In genomic region chr8:69899876-69900275, GRCm38 (mm10) we compare ENCODE assay signal across 10 mouse cellular contexts. TPM values are rescaled to one million over a fixed set of nuclear protein-coding genes. Genes with fewer than 3 reads are reported as not detected.
DNase-seq lines count a peak whose midpoint lies in the region; ATAC-seq lines count a peak whose summit lies in the region.
"Had no signal": no experiment of that assay in that cellular context is flagged by ENCODE, and none has a peak within 500 bp of the region (broad histone marks: within the 10 kb centered on the region; RNA-seq: fewer than 3 reads in every experiment).

No protein-coding gene starts in this region.

- 95% methylated on average over 2 of the region's 2 CpGs for WGBS in forebrain, embryonic 10.5 days
- 90% methylated on average over 2 of the region's 2 CpGs for WGBS in forebrain, embryonic 11.5 days
- WGBS in intestine, embryonic 14.5 days, result 92% methylated on average over 2 of the region's 2 CpGs
- WGBS in intestine, embryonic 16.5 days, result 93% methylated on average over 2 of the region's 2 CpGs
- WGBS in neural tube, embryonic 12.5 days, result 95% methylated on average over 2 of the region's 2 CpGs
- WGBS in neural tube, embryonic 13.5 days, result 95% methylated on average over 2 of the region's 2 CpGs

- H3K9me3 ChIP-seq in forebrain, embryonic 10.5 days, result no peaks in the 10 kb centered on the region
- H3K9me3 ChIP-seq in forebrain, embryonic 11.5 days (ENCODE audit: control insufficient read depth, low read length), result no peaks in the 10 kb centered on the region
- H3K9me3 ChIP-seq in intestine, embryonic 14.5 days (ENCODE audit: control insufficient read depth, low read length), result no peaks in the 10 kb centered on the region
- no peaks in the 10 kb centered on the region for H3K9me3 ChIP-seq in intestine, embryonic 16.5 days (ENCODE audit: control insufficient read depth, low read length)
- H3K9me3 ChIP-seq in neural tube, embryonic 12.5 days, result no peaks in the 10 kb centered on the region
- no peaks in the 10 kb centered on the region for H3K9me3 ChIP-seq in neural tube, embryonic 13.5 days
- H3K9me3 ChIP-seq: stomach, embryonic 15.5 days had no signal

- no peak overlapping the region for H3K9ac ChIP-seq in forebrain, embryonic 11.5 days (ENCODE audit: low read length)
- H3K9ac ChIP-seq in intestine, embryonic 14.5 days (ENCODE audit: low read length), result no peak overlapping the region
- no peak overlapping the region for H3K9ac ChIP-seq in intestine, embryonic 16.5 days (ENCODE audit: low read depth, low read length)
- no peak overlapping the region for H3K9ac ChIP-seq in neural tube, embryonic 12.5 days
- no peak overlapping the region for H3K9ac ChIP-seq in neural tube, embryonic 13.5 days
- H3K9ac ChIP-seq: stomach, embryonic 15.5 days had no signal

- no peaks in the 10 kb centered on the region for H3K27me3 ChIP-seq in forebrain, embryonic 10.5 days (ENCODE audit: poor library complexity, severe bottlenecking)
- no peaks in the 10 kb centered on the region for H3K27me3 ChIP-seq in forebrain, embryonic 11.5 days (ENCODE audit: control insufficient read depth, insufficient read depth, low read length)
- H3K27me3 ChIP-seq in intestine, embryonic 14.5 days (replicated peaks; ENCODE audit: control insufficient read depth, insufficient read depth, low read length), result no peaks in the 10 kb centered on the region
- H3K27me3 ChIP-seq in intestine, embryonic 16.5 days (replicated peaks; ENCODE audit: control insufficient read depth, insufficient read depth, low read length), result no peaks in the 10 kb centered on the region
- no peaks in the 10 kb centered on the region for H3K27me3 ChIP-seq in neural tube, embryonic 12.5 days (replicated peaks)
- no peaks in the 10 kb centered on the region for H3K27me3 ChIP-seq in neural tube, embryonic 13.5 days
- H3K27me3 ChIP-seq: stomach, embryonic 15.5 days had no signal

- H3K4me2 ChIP-seq in forebrain, embryonic 11.5 days (ENCODE audit: low read depth, low read length, severe bottlenecking), result no peak overlapping the region
- H3K4me2 ChIP-seq in intestine, embryonic 14.5 days (ENCODE audit: low read length), result peak overlapping the region; percentile 97; the same call in 1 of the 2 replicates
- no peak overlapping the region for H3K4me2 ChIP-seq in intestine, embryonic 16.5 days (ENCODE audit: low read depth, low read length)
- H3K4me2 ChIP-seq in neural tube, embryonic 12.5 days (replicated peaks), result peak overlapping the region; percentile 87; the same call in 1 of the 2 replicates
- peak overlapping the region; percentile 93; the same call in 1 of the 2 replicates for H3K4me2 ChIP-seq in neural tube, embryonic 13.5 days

- intact Hi-C loops in left cerebral cortex, postnatal 10 days (cut with DNase I), result no loop called here

- no peak for DNase-seq in forebrain, embryonic 10.5 days (ENCODE audit: extremely low spot score, low spot score)
- no peak for DNase-seq in forebrain, embryonic 11.5 days (ENCODE audit: low spot score)
- DNase-seq in intestine, embryonic 14.5 days (ENCODE audit: low spot score), result no peak
- no peak for DNase-seq in neural tube, embryonic 10.5 days (ENCODE audit: extremely low spot score, low spot score)
- no peak for DNase-seq in left cerebral cortex, postnatal 10 days (ENCODE audit: extremely low spot score in 1 of 2, low spot score in 2 of 2)
- DNase-seq: right cerebral cortex, adult 18-20 months had no signal

- peaks cover 49% of the 10 kb centered on the region for H3K36me3 ChIP-seq in forebrain, embryonic 10.5 days (replicated peaks)
- H3K36me3 ChIP-seq in forebrain, embryonic 11.5 days (ENCODE audit: control insufficient read depth, insufficient read depth, low read length), result no peaks in the 10 kb centered on the region
- H3K36me3 ChIP-seq in intestine, embryonic 14.5 days (ENCODE audit: control insufficient read depth, insufficient read depth, low read length), result peaks cover 18% of the 10 kb centered on the region
- H3K36me3 ChIP-seq in intestine, embryonic 16.5 days (ENCODE audit: control insufficient read depth, insufficient read depth, low read length), result 0 out of 2 replicates have a peak, but pooled peaks cover 2% of the 10 kb centered on the region
- peaks cover 19% of the 10 kb centered on the region for H3K36me3 ChIP-seq in neural tube, embryonic 12.5 days
- H3K36me3 ChIP-seq in neural tube, embryonic 13.5 days, result peaks cover 12% of the 10 kb centered on the region; the same call in 1 of the 2 replicates

- ATAC-seq in forebrain, embryonic 11.5 days (replicated peaks; ENCODE audit: low FRiP score), result no peak
- no peak for ATAC-seq in intestine, embryonic 14.5 days (replicated peaks; ENCODE audit: low FRiP score, low TSS enrichment, low read depth)
- ATAC-seq in intestine, embryonic 16.5 days, result no peak
- ATAC-seq in neural tube, embryonic 12.5 days (ENCODE audit: low FRiP score, low read depth), result no peak
- no peak for ATAC-seq in neural tube, embryonic 13.5 days (ENCODE audit: low read depth)

- H3K4me1 ChIP-seq in forebrain, embryonic 10.5 days, result peaks cover 88% of the 10 kb centered on the region
- H3K4me1 ChIP-seq in forebrain, embryonic 11.5 days (replicated peaks; ENCODE audit: control insufficient read depth, insufficient read depth, low read length), result peaks cover 13% of the 10 kb centered on the region; the same call in 1 of the 2 replicates
- H3K4me1 ChIP-seq in intestine, embryonic 14.5 days (replicated peaks; ENCODE audit: control insufficient read depth, insufficient read depth, low read length), result peaks cover 22% of the 10 kb centered on the region; the same call in 1 of the 2 replicates
- peaks cover 42% of the 10 kb centered on the region for H3K4me1 ChIP-seq in intestine, embryonic 16.5 days (ENCODE audit: control insufficient read depth, insufficient read depth, low read length)
- H3K4me1 ChIP-seq in neural tube, embryonic 12.5 days, result peaks cover 55% of the 10 kb centered on the region
- peaks cover 81% of the 10 kb centered on the region for H3K4me1 ChIP-seq in neural tube, embryonic 13.5 days (replicated peaks)

- no peak overlapping the region for H3K27ac ChIP-seq in forebrain, embryonic 10.5 days
- no peak overlapping the region for H3K27ac ChIP-seq in forebrain, embryonic 11.5 days (ENCODE audit: low read depth, low read length)
- no peak overlapping the region for H3K27ac ChIP-seq in intestine, embryonic 14.5 days (ENCODE audit: low read depth)
- H3K27ac ChIP-seq in intestine, embryonic 16.5 days (ENCODE audit: low read length), result no peak overlapping the region
- no peak overlapping the region for H3K27ac ChIP-seq in neural tube, embryonic 12.5 days
- H3K27ac ChIP-seq in neural tube, embryonic 13.5 days (replicated peaks), result no peak overlapping the region
- H3K27ac ChIP-seq: stomach, embryonic 15.5 days had no signal

- peak overlapping the region; percentile 81 for H3K4me3 ChIP-seq in forebrain, embryonic 10.5 days
- H3K4me3 ChIP-seq in forebrain, embryonic 11.5 days (ENCODE audit: low read depth, low read length), result no peak overlapping the region
- H3K4me3 ChIP-seq in intestine, embryonic 14.5 days (ENCODE audit: low read depth, low read length), result 0 out of 2 replicates have a peak overlapping the region, but pooled peaks have one; percentile 64
- no peak overlapping the region for H3K4me3 ChIP-seq in intestine, embryonic 16.5 days (ENCODE audit: low read length)
- no peak overlapping the region for H3K4me3 ChIP-seq in neural tube, embryonic 12.5 days
- 0 out of 2 replicates have a peak overlapping the region, but pooled peaks have one; percentile 73 for H3K4me3 ChIP-seq in neural tube, embryonic 13.5 days

RNA-seq across cellular contexts. Expression of gene Tssk6, which starts 2.1 kb away (rescaled TPM):
- 5.1 and 5.3 TPM in 2 replicates for polyA plus RNA-seq in forebrain, embryonic 10.5 days (2016; fragmentation: Nextera tagmentation; extraction: Ambion mirVana)
- 5.2 and 6.0 TPM in 2 replicates for polyA plus RNA-seq in forebrain, embryonic 11.5 days (2014; fragmentation: Nextera tagmentation; extraction: Ambion mirVana)
- 3.3 and 4.0 TPM in 2 replicates for polyA plus RNA-seq in intestine, embryonic 14.5 days (2014; fragmentation: Nextera tagmentation; extraction: Ambion mirVana)
- 2.8 TPM in 2 replicates for polyA plus RNA-seq in intestine, embryonic 16.5 days (2015; fragmentation: Nextera tagmentation; extraction: Ambion mirVana)
- polyA plus RNA-seq in neural tube, embryonic 12.5 days (2016; fragmentation: Nextera tagmentation; extraction: Ambion mirVana), result 4.1 and 4.3 TPM in 2 replicates
- 3.4 TPM in 2 replicates for polyA plus RNA-seq in neural tube, embryonic 13.5 days (2015; fragmentation: Nextera tagmentation; extraction: Ambion mirVana)
- under 1 TPM; 0.26 to 0.53 TPM for total RNA-seq in left cerebral cortex, postnatal 10 days (2021)

RNA-seq across cellular contexts. Expression of gene Ndufa13, which starts 2.5 kb away (rescaled TPM):
- polyA plus RNA-seq in forebrain, embryonic 10.5 days (2016; fragmentation: Nextera tagmentation; extraction: Ambion mirVana), result 165 and 170 TPM in 2 replicates
- 153 and 155 TPM in 2 replicates for polyA plus RNA-seq in forebrain, embryonic 11.5 days (2014; fragmentation: Nextera tagmentation; extraction: Ambion mirVana)
- polyA plus RNA-seq in intestine, embryonic 14.5 days (2014; fragmentation: Nextera tagmentation; extraction: Ambion mirVana), result 215 and 222 TPM in 2 replicates
- 233 and 243 TPM in 2 replicates for polyA plus RNA-seq in intestine, embryonic 16.5 days (2015; fragmentation: Nextera tagmentation; extraction: Ambion mirVana)
- polyA plus RNA-seq in neural tube, embryonic 12.5 days (2016; fragmentation: Nextera tagmentation; extraction: Ambion mirVana), result 162 and 171 TPM in 2 replicates
- 169 and 186 TPM in 2 replicates for polyA plus RNA-seq in neural tube, embryonic 13.5 days (2015; fragmentation: Nextera tagmentation; extraction: Ambion mirVana)
- 100 to 1,000 TPM; 111 to 119 TPM for total RNA-seq in left cerebral cortex, postnatal 10 days (2021)

RNA-seq across cellular contexts. Expression of gene Yjefn3, which starts 2.6 kb away (rescaled TPM):
- 3.8 and 5.1 TPM in 2 replicates for polyA plus RNA-seq in forebrain, embryonic 10.5 days (2016; fragmentation: Nextera tagmentation; extraction: Ambion mirVana)
- 4.0 and 4.4 TPM in 2 replicates for polyA plus RNA-seq in forebrain, embryonic 11.5 days (2014; fragmentation: Nextera tagmentation; extraction: Ambion mirVana)
- 4.1 and 5.0 TPM in 2 replicates for polyA plus RNA-seq in intestine, embryonic 14.5 days (2014; fragmentation: Nextera tagmentation; extraction: Ambion mirVana)
- 3.2 and 3.8 TPM in 2 replicates for polyA plus RNA-seq in intestine, embryonic 16.5 days (2015; fragmentation: Nextera tagmentation; extraction: Ambion mirVana)
- polyA plus RNA-seq in neural tube, embryonic 12.5 days (2016; fragmentation: Nextera tagmentation; extraction: Ambion mirVana), result 8.4 and 9.8 TPM in 2 replicates
- polyA plus RNA-seq in neural tube, embryonic 13.5 days (2015; fragmentation: Nextera tagmentation; extraction: Ambion mirVana), result 10.0 and 12.1 TPM in 2 replicates
- total RNA-seq in left cerebral cortex, postnatal 10 days (2021), result 10 to 100 TPM; 16.9 to 17.5 TPM

RNA-seq across cellular contexts. Expression of gene Cilp2, which starts 12.4 kb away (rescaled TPM):
- 0.36 and 0.53 TPM in 2 replicates for polyA plus RNA-seq in forebrain, embryonic 10.5 days (2016; fragmentation: Nextera tagmentation; extraction: Ambion mirVana)
- 0.20 and 0.35 TPM in 2 replicates for polyA plus RNA-seq in forebrain, embryonic 11.5 days (2014; fragmentation: Nextera tagmentation; extraction: Ambion mirVana)
- polyA plus RNA-seq in intestine, embryonic 14.5 days (2014; fragmentation: Nextera tagmentation; extraction: Ambion mirVana), result 0.44 and 0.57 TPM in 2 replicates
- 0.51 and 0.53 TPM in 2 replicates for polyA plus RNA-seq in intestine, embryonic 16.5 days (2015; fragmentation: Nextera tagmentation; extraction: Ambion mirVana)
- 1.4 TPM in 2 replicates for polyA plus RNA-seq in neural tube, embryonic 12.5 days (2016; fragmentation: Nextera tagmentation; extraction: Ambion mirVana)
- 3.1 and 3.9 TPM in 2 replicates for polyA plus RNA-seq in neural tube, embryonic 13.5 days (2015; fragmentation: Nextera tagmentation; extraction: Ambion mirVana)
- total RNA-seq in left cerebral cortex, postnatal 10 days (2021), result 1 to 10 TPM; 2.5 to 2.6 TPM

Comparison
In these comparisons a context has a peak if more than half of its experiments do, and no peak if none do; other contexts are left out.
1. H3K4me3 ChIP-seq: peak in forebrain, embryonic 10.5 days (single experiment), intestine, embryonic 14.5 days (single experiment) and neural tube, embryonic 13.5 days (single experiment); none in forebrain, embryonic 11.5 days (single experiment), intestine, embryonic 16.5 days (single experiment) and neural tube, embryonic 12.5 days (single experiment).
2. H3K4me2 ChIP-seq: peak in intestine, embryonic 14.5 days (single experiment), neural tube, embryonic 12.5 days (single experiment) and neural tube, embryonic 13.5 days (single experiment); none in forebrain, embryonic 11.5 days (single experiment) and intestine, embryonic 16.5 days (single experiment).